Mouse (Mus musculus) lung, postnatal 0 days (tissue): ENCODE results near the gene Tmem178b.

ENCODE experiments used
- CTCF ChIP-seq: IDR thresholded peaks from 2 replicates; pipeline ENCODE4 v1.5.1; 2016; ENCODE audit warnings: antibody characterized with exemption, mild to moderate bottlenecking
- EP300 ChIP-seq: IDR thresholded peaks from 2 replicates; pipeline ENCODE4 v1.6.1; 2016; ENCODE audit warnings: antibody characterized with exemption, mild to moderate bottlenecking, control low read depth

DNA sequence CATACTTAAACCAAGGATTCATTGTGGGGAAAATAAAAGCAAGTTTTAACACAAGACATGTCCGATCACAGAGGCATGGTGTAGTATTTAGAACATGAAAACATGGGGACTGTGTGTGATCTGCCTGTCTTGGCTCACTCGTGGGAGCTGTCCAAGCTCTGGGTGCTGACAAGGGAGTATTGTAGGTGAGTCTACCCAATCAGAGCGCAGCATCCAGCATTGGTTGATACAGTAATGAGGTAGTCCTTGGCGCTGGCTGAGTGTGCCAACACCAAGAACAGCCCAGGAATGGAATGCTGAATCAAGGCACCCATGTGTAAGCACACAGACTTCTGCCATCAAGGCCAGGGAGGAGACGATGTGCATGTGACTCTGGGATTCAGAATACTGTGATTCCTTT, 138.5 kb downstream of the Tmem178b start:
- TF ChIP-seq CTCF = no peak
- TF ChIP-seq EP300 = no peak
